Mouse (Mus musculus) G1E (cell line): ENCODE measurements around the gene Pds5b. TPM values are rescaled to one million over a fixed set of nuclear protein-coding genes. Genes with fewer than 3 reads are reported as not detected.

ENCODE experiments used
- ATAC-seq: 2 replicates; pipeline ENCODE4 v1.8.0; 2016; ENCODE audit warnings: mild to moderate bottlenecking; ENCODE audit not compliant: insufficient number of reproducible peaks, poor library complexity, low FRiP score, severe bottlenecking; ENCODE audit errors: extremely low read depth
- DNase-seq: peaks from one replicate; pipeline ENCODE4 v3.0.0; 2012; ENCODE audit warnings: low spot score
- H3K27me3 ChIP-seq: 2 replicates; pipeline ENCODE4 v1.6.1; 2012; ENCODE audit warnings: mild to moderate bottlenecking, low read length, inconsistent platforms; ENCODE audit not compliant: insufficient read depth
- H3K36me3 ChIP-seq: replicated peaks from 2 replicates; pipeline ENCODE3; 2012; ENCODE audit warnings: mild to moderate bottlenecking, inconsistent platforms
- H3K4me1 ChIP-seq: 2 replicates; pipeline ENCODE4 v1.6.1; 2012; ENCODE audit warnings: low read depth, low read length, inconsistent platforms, mixed read lengths; ENCODE audit not compliant: insufficient read depth
- H3K4me3 ChIP-seq: 2 replicates; pipeline ENCODE4 v1.5.1; 2012; ENCODE audit warnings: low read depth, mild to moderate bottlenecking, inconsistent platforms, low read length, moderate library complexity, mixed read lengths
- H3K9me3 ChIP-seq: replicated peaks from 2 replicates; pipeline ENCODE4 v1.6.1; 2012; ENCODE audit warnings: inconsistent platforms
- CTCF ChIP-seq: IDR thresholded peaks from 2 replicates; pipeline ENCODE4 v1.5.1; 2012; ENCODE audit warnings: low read depth, low read length, inconsistent platforms, mixed read lengths
- GATA1 ChIP-seq: IDR thresholded peaks from 2 replicates; pipeline ENCODE4 v1.6.1; 2012; ENCODE audit warnings: borderline replicate concordance, low read length, inconsistent platforms, mixed read lengths
- GATA2 ChIP-seq: IDR thresholded peaks from 2 replicates; pipeline ENCODE4 v1.6.1; 2012; ENCODE audit warnings: low read depth, low read length, inconsistent platforms, borderline replicate concordance
- POLR2AphosphoS5 ChIP-seq: IDR thresholded peaks from 2 replicates; pipeline ENCODE4 v1.6.1; 2012; ENCODE audit warnings: low read depth, low read length, inconsistent platforms; ENCODE audit not compliant: insufficient replicate concordance
- TAL1 ChIP-seq: conservative IDR thresholded peaks from 2 replicates; pipeline ENCODE4 v1.6.1; 2012; ENCODE audit warnings: low read depth, low read length, inconsistent platforms, mixed read lengths
- polyA plus RNA-seq: library from polyadenylated mRNA; stranded (reverse); fragments of >175 nt; gene quantifications from 2 replicates; pipeline ENCODE4 v1.2.3, GENCODE M21; 2012
- total RNA-seq, 2 experiments: library from RNA; stranded (forward) in 1 of 2; stranded (reverse) in 1 of 2; fragments of 200-1000 nt in 1 of 2; fragments of >200 nt in 1 of 2; fragmentation: Nextera tagmentation in 1 of 2; gene quantifications; 2 replicates each; pipeline ENCODE4 v1.2.3; 2014 to 2017

Pds5b gene
- total and polyA plus RNA-seq, 3 experiments, result 3.2 to 87.9 (median 45.5) TPM

DNA sequence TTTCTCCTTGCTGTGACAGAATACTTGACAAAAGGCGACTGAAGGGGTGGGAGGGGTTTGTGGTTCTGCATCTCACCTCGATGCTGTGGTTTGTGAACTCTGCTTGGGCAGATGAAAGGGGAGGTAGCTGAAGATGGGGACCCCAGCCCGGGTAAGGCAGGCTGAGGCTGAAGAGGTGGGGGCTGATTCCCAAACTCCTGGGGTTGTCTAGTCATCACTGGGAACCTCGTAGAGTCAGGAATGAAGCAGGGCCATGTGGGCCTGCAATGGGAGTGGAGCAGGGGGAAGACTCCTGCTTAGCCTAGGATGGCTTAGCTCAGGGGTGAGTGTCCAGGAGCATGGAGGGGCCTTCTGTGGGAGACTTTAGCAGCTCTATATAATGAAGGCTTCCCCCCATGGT, 145.3 kb downstream of the Pds5b start:
- Histone ChIP-seq H3K36me3 (no peaks in the 10 kb centered on the region), H3K9me3 (no peaks in the 10 kb centered on the region), H3K4me1 (no peaks in the 10 kb centered on the region), H3K27me3 (no peaks in the 10 kb centered on the region), H3K4me3 (no peak overlapping the region)
- DNase-seq (no peak), ATAC-seq (no peak)
- TF ChIP-seq GATA2 (no peak), GATA1 (no peak), CTCF (no peak), POLR2AphosphoS5 (no peak), TAL1 (no peak)

DNA sequence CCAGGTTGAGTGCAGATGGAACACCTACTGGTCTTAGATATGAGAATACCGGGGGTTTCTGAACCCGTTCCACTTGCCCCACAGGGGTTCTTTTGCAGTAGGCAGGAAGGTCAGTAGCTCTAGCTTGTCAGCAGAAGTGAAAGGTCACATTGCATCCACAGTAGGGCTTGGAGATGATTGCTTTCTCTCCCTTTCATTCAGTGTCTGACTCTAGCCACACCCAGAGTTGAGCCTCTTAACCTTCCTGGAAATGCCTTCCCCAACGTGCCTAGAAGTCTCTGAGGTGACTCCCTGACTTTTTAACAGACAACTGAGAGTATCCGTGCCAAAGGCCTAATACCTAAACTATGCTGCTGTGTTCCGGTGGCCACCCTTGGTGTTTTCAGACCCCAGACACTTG, 146.0 kb downstream of the Pds5b start:
- DNase-seq (no peak), ATAC-seq (no peak)
- Histone ChIP-seq H3K4me3 (no peak overlapping the region), H3K9me3 (no peaks in the 10 kb centered on the region), H3K27me3 (no peaks in the 10 kb centered on the region), H3K36me3 (no peaks in the 10 kb centered on the region), H3K4me1 (no peaks in the 10 kb centered on the region)
- TF ChIP-seq POLR2AphosphoS5 (no peak), GATA2 (no peak), TAL1 (no peak)

DNA sequence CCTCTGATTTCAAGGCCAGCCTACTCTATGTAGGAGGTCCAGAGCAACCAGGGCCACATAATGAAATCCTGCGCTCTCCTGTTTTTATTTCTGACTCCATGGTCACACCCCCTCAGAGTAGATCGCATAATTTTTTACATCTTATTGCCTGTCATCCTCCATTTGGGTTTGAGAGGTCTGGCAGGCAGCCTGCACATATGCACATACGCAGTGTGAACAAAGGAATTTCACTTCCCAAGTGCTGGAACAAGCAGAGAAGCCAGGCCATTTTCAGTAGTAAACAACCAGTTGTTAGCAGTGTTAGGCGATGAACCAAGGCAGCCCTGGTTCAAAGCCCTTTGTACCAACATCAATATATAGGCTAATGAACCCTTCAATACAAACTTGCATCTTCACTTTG, 147.6 kb downstream of the Pds5b start:
- H3K9me3 ChIP-seq, result no peaks in the 10 kb centered on the region
- H3K36me3 ChIP-seq, result no peaks in the 10 kb centered on the region
- DNase-seq (no peak), ATAC-seq (no peak)
- no peaks in the 10 kb centered on the region for H3K4me1 ChIP-seq
- H3K27me3 ChIP-seq, result no peaks in the 10 kb centered on the region
- TF ChIP-seq GATA2 (no peak), GATA1 (no peak), CTCF (no peak), TAL1 (no peak), POLR2AphosphoS5 (no peak)
- no peak overlapping the region for H3K4me3 ChIP-seq

DNA sequence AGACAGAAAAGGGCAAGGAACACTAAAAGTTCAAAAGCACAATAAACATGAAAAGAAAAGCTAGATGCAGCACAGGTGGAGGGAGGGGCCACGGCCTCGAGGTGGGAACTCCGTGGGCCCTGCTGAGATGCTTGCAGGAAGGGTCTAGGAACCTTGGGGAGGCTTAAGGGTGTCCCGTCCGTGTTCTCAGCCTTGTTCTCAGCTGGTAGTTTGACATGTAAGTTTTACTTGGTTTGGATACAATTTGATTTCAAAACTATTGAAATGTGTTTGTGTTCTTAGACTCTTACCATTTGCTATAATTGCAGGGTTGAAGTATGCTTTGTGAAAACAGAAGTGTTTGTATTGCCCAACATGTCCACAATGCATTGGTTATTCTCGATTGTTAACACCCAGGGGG, 149.2 kb downstream of the Pds5b start:
- Histone ChIP-seq H3K4me3 (no peak overlapping the region), H3K4me1 (no peaks in the 10 kb centered on the region), H3K27me3 (no peaks in the 10 kb centered on the region), H3K36me3 (no peaks in the 10 kb centered on the region), H3K9me3 (no peaks in the 10 kb centered on the region)
- DNase-seq (no peak), ATAC-seq (no peak)
- no peak for TF ChIP-seq POLR2AphosphoS5
- no peak for TF ChIP-seq CTCF
- TF ChIP-seq GATA1, result no peak
- no peak for TF ChIP-seq TAL1
- no peak for TF ChIP-seq GATA2

DNA sequence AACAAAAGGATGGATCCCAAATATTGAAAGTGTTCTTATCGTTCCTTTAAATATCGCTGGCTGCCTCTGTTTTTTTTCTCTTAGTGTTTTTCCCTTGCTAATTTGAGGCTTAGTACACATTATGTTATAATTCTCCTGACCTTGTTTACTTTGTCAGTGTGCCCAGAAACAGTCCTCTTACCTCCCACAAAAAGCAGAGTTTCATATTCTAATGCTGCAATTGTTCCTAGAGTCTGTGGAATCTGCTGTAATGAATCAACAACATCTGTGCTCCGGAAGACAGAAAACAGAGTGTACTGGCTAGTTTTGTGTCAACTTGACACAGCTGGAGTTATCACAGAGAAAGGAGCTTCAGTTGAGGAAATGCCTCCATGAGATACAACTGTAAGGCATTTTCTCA, 149.8 kb downstream of the Pds5b start:
- no peak for ATAC-seq
- Histone ChIP-seq H3K4me3 (no peak overlapping the region), H3K4me1 (no peaks in the 10 kb centered on the region), H3K27me3 (no peaks in the 10 kb centered on the region), H3K9me3 (no peaks in the 10 kb centered on the region), H3K36me3 (no peaks in the 10 kb centered on the region)
- DNase-seq, result no peak
- TF ChIP-seq GATA2, result no peak
- TF ChIP-seq POLR2AphosphoS5, result no peak
- no peak for TF ChIP-seq CTCF

DNA sequence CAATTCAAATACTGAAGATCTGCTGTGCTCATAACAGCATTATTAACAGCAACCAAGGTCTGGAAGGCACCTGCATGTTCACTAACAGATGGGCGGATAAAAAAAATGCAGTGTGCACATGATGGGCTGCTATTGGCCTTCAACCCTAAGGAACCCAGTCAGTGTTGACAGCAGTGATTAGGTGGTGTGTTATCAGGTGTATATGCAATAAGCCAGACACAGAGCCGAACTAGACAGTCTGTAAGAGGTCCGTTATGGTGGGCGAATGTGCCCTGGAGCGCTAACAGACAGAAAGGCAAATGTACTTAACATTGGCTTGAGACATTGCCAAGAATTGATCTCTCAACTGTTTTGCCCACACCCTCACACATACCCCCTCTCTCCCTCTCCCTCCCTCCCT, 156.0 kb downstream of the Pds5b start:
- no peaks in the 10 kb centered on the region for H3K36me3 ChIP-seq
- H3K4me3 ChIP-seq, result no peak overlapping the region
- DNase-seq, result no peak
- H3K4me1 ChIP-seq, result no peaks in the 10 kb centered on the region
- TF ChIP-seq TAL1, result no peak
- H3K27me3 ChIP-seq, result no peaks in the 10 kb centered on the region
- ATAC-seq, result no peak
- H3K9me3 ChIP-seq, result 0 out of 2 replicates have a peak, but pooled peaks cover 2% of the 10 kb centered on the region

DNA sequence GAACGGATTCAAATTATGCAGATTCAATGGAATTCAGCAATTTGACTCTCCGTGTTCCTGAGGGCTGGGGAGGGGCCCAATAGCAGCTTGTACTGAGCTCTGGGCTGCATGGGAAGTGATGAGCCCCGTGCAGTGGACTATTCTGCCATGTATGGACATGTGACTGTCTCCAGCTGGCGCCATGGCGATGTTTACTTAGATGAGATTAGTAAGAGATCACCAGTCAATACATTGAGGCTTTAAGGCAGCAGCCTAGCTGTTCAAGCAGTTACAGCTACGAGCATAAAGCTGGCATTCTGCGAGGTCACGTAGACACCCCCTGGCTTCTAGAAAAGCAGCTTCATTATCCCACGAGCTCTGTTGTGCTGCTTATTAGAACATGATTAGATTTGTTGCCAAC, 157.2 kb downstream of the Pds5b start:
- no peak for ATAC-seq
- H3K27me3 ChIP-seq, result no peaks in the 10 kb centered on the region
- TF ChIP-seq CTCF, result no peak
- no peak for TF ChIP-seq TAL1
- TF ChIP-seq GATA1, result no peak
- TF ChIP-seq GATA2, result no peak
- no peak for TF ChIP-seq POLR2AphosphoS5

More for the DNA sequence above, 157.2 kb downstream of the Pds5b start:
- Histone ChIP-seq H3K4me1 (no peaks in the 10 kb centered on the region), H3K4me3 (no peak overlapping the region), H3K36me3 (no peaks in the 10 kb centered on the region), H3K9me3 (0 out of 2 replicates have a peak, but pooled peaks cover 2% of the 10 kb centered on the region)
- no peak for DNase-seq
